Mouse (Mus musculus): ENCODE data around the gene Chac1.

Gene Chac1

DNA sequence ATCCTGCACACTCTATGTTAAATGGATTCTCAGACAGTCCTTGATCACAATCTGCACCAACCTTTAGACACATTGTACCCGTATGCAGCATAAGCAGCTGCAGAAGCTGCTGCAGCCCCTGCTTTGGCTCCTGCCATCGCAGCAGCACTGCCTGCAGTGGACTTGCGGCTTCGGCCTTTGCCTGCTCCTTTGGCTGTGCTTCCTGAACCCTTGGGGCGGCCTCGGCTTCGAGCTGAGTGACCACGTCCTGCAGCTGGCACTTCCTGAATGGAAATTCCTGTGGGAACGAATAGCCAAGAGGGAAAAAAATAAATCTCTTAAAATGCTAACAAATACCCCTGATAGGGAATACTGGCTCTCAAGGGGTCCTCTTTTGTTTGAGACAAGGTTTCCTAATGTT, 26.3 kb downstream of the Chac1 start:
- DNase-seq (ENCODE audit: low spot score): no peak

DNA sequence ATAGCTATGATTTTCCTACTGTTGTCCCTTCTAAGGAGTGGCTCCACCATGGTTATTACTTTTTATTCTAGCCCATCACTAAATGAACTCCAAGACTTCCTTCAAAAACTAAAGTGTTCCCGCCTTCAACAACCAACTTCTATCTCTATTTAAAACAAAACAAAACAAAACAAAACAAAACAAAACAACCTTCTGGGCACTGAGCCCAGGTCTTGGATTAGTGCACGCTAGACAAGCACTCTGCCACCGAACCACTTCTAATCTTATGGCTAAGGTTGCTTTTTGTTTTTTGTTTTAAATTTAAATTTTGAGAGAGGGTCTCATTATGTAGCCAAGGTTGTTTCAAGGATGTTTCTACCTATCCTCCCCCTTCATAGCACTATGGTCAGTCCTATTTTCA, 26.8 kb downstream of the Chac1 start:
- DNase-seq (ENCODE audit: low spot score): no peak

DNA sequence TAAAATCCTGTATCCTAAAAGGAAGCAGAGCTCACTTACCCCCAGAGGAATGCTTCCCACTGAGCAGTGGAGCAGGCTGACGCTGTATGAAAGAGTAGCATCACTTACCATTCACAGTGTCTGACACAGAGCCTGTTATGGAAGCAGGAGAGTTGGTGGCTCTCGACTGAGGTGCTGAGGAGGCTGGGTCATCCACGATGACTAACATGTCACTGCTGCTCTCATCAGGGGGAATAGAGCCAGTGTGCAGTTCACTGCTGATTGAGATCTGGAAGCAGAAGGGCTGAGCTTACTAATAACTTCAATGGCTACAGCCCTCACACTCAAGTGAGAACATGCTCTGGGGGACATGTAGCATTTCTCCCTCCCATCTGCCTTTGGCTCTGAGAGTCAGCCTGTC, 28.4 kb downstream of the Chac1 start:
- no peak for DNase-seq (ENCODE audit: low spot score)

GRCm38 (mm10) chr2:119388266-119388665, 37.2 kb downstream of the Chac1 start:
- DNase-seq (ENCODE audit: low spot score): no peak

DNA sequence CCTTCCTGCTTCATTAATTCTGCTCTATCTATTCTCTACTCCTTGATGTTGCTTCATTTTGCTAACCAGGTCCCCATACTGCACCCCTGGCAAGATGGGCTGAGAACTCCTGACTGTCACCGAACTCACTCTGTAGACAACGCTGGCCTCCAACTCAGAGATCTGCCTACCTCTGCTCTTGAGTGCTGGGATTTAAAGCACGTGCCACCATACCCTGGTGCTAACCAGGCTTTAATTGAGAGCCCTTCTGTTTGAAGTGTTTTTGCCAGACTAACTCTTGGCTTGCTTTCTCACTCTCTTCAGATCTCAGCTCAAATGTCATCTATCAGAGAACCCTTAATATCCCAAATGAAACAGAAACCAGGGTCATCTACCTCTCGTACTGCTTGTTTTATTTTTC, 39.0 kb downstream of the Chac1 start:
- DNase-seq (ENCODE audit: low spot score): no peak

DNA sequence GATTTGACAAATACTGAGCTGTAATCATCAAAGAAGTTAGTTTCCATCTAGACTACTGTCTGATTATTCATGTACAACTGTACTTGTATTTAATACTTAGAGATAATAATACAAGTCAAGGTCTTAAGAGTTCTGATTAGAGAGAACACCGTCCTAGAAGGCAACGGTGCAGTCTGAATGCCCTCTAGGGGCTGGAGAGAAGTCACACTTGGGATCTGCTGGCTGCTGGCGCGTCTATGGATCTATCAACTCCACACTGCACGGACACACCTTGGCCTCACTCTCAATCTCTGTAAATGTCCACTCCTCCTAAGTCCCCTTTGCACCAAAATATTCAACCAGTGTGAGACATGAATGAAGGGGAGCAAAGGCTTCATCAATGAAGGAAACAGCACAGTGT, 47.2 kb downstream of the Chac1 start:
- no peak for DNase-seq (ENCODE audit: low spot score)

- no peak for DNase-seq (ENCODE audit: low spot score)
Observed at GRCm38 (mm10) chr2:119398665-119399064, 47.6 kb downstream of the Chac1 start.

- DNase-seq (ENCODE audit: low spot score): no peak
Observed at GRCm38 (mm10) chr2:119399313-119399712, 48.3 kb downstream of the Chac1 start.
